Mouse (Mus musculus) lung, embryonic 16.5 days (tissue): ENCODE data around the gene Zfp503. TPM values are rescaled to one million over a fixed set of nuclear protein-coding genes. Genes with fewer than 3 reads are reported as not detected.

Source experiments
- ATAC-seq: fragments of 200-750 bp; cut with Nextera tagmentation; 2 replicates; pipeline ENCODE4 v1.8.0; 2017; ENCODE audit warnings: low read depth, mild to moderate bottlenecking, moderate library complexity
- H3K27ac ChIP-seq: fragments of 300-500 bp; sonication (generic); 2 replicates; pipeline ENCODE4 v1.5.1; 2014; ENCODE audit warnings: mild to moderate bottlenecking, control low read depth, low read length
- H3K27me3 ChIP-seq: fragments of 300-500 bp; sonication (generic); 2 replicates; pipeline ENCODE4 v1.6.1; 2014; ENCODE audit warnings: low read depth, low read length, mixed read lengths; ENCODE audit not compliant: control insufficient read depth, insufficient read depth
- H3K36me3 ChIP-seq: fragments of 300-500 bp; sonication (generic); 2 replicates; pipeline ENCODE4 v1.6.1; 2014; ENCODE audit warnings: low read length; ENCODE audit not compliant: control insufficient read depth, insufficient read depth
- H3K4me1 ChIP-seq: fragments of 300-500 bp; sonication (generic); replicated peaks from 2 replicates; pipeline ENCODE4 v1.6.1; 2014; ENCODE audit warnings: low read length, mixed read lengths; ENCODE audit not compliant: control insufficient read depth, insufficient read depth
- H3K4me2 ChIP-seq: fragments of 300-500 bp; sonication (generic); 2 replicates; pipeline ENCODE4 v1.6.1; 2014; ENCODE audit warnings: low read depth, low read length, control low read depth
- H3K4me3 ChIP-seq: fragments of 300-500 bp; sonication (generic); 2 replicates; pipeline ENCODE4 v1.5.1; 2014; ENCODE audit warnings: mild to moderate bottlenecking, low read length, control low read depth
- H3K9ac ChIP-seq: fragments of 300-500 bp; sonication (generic); 2 replicates; pipeline ENCODE4 v1.6.1; 2014; ENCODE audit warnings: low read length, control low read depth
- H3K9me3 ChIP-seq: fragments of 300-500 bp; sonication (generic); 2 replicates; pipeline ENCODE4 v1.6.1; 2016; ENCODE audit warnings: low read length; ENCODE audit not compliant: control insufficient read depth
- WGBS: fragments of 180-500 bp; shearing (Covaris S2); extraction: QIAGEN DNeasy Blood & Tissue Kit; methylation state at CpG from one replicate; pipeline ENCODE4 v1.1.7; 2014; 5-methylcytosine and 5-hydroxymethylcytosine counted together
- polyA plus RNA-seq: library from polyadenylated mRNA; unstranded; fragments of >200 nt; fragmentation: Nextera tagmentation; extraction: Ambion mirVana; gene quantifications from 2 replicates; pipeline ENCODE4 v1.2.1, GENCODE M21; 2015

Gene Zfp503
- polyA plus RNA-seq, 1 experiment from 2014 or later, result 17.1 TPM

DNA sequence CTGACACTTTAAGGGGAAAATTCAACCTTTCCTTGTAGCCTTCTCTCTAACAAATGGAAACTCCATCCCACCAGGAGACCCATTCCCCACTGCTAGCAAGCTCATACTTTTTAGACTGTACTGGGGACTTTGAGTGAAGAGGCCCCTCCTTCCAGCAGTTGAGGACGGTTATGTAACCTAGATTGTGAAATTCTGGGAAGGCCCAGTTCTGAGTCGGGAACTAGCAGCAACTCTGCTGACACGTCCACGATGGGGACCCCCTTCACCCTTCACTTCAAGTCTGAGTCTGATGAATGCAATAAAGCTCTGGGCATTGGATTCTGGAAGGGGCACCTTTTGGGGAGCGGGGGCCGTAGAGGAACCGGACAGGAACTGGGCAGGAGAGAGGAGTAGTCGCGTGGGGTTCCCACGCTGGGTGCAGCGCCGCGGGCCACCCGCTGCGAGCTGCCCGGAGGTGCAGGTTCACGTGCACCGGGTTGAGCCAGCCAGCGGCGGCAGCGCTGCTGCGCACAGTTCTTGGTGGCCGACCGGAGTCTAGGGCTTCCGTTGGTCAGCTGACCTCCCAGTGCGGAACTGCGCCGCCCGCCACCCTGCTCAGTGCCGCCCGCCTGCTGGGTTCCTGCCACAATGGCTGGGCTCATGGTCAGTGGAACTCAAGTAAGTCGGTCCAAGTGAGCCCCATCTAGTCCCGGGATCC, 30.0 kb upstream of the Zfp503 start, which contains the start of gene Lrmda:
Lrmda (plus strand) TSS at position 461 of the 697 bp plus-strand sequence.
- Histone ChIP-seq H3K27me3 (no peaks in the 10 kb centered on the region; the same call in 1 of the 2 replicates), H3K27ac (peak within 1 kb of the TSS; percentile 80), H3K4me2 (peak within 1 kb of the TSS; percentile 96), H3K36me3 (no peaks in the 10 kb centered on the region), H3K4me1 (peaks cover 25% of the 10 kb centered on the region), H3K9me3 (no peaks in the 10 kb centered on the region), H3K4me3 (peak within 1 kb of the TSS; percentile 56), H3K9ac (peak within 1 kb of the TSS; percentile 77)
- peak; percentile 90 for ATAC-seq
- WGBS, result 2% methylated on average over 30 of the region's 33 CpGs

DNA sequence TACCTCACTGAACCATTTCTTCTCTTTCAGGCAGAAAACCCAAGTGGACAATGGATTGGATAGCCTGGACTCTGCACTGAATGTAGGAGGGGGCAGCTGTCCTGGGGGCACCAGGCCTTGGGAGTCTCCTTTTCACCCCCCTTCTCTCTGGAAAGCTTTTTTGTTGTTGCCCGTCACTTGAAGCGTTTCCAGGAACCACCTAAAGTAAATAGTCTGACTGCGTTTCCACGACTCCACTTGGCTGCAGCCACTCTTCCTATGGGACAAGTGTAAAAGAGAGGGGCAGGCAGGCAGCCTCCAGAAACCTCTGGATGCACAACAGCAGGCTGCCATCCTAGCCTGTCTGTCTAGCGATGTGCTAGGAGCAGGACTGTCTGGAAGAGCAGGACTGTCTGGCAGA, 27.6 kb upstream of the Zfp503 start:
- no peak for ATAC-seq
- Histone ChIP-seq H3K9ac (no peak overlapping the region), H3K4me1 (peaks cover 25% of the 10 kb centered on the region), H3K4me3 (no peak overlapping the region), H3K27me3 (no peaks in the 10 kb centered on the region; the same call in 1 of the 2 replicates), H3K9me3 (no peaks in the 10 kb centered on the region), H3K36me3 (no peaks in the 10 kb centered on the region), H3K27ac (no peak overlapping the region), H3K4me2 (no peak overlapping the region)
- 17% methylated on average over 5 of the region's 5 CpGs for WGBS

DNA sequence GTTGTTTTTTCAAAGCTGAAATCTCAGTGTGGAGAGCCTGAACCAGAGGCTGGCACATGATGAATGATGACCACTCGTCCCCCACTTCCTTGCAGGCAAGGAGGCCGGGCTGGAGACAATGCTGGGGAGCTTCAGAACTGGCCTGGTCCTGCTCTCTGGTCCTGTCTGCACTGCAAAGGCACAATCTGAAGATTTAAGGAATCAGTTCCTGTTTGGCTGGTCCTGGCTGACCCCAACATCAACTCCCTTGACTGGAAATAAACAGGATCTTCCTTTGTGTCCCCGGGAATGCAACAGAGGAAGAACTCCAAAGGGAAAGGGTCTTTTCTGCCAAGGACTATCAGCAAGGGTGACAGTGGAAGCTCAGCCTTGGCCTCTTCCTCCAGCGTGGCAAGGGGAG, 25.4 kb upstream of the Zfp503 start:
- Histone ChIP-seq H3K9me3 (no peaks in the 10 kb centered on the region), H3K4me1 (peaks cover 19% of the 10 kb centered on the region), H3K9ac (no peak overlapping the region), H3K4me2 (no peak overlapping the region), H3K27me3 (no peaks in the 10 kb centered on the region; the same call in 1 of the 2 replicates), H3K36me3 (no peaks in the 10 kb centered on the region), H3K27ac (peak overlapping the region; percentile 39), H3K4me3 (no peak overlapping the region)
- 29% methylated on average over 4 of the region's 4 CpGs for WGBS
- peak; percentile 65 for ATAC-seq

DNA sequence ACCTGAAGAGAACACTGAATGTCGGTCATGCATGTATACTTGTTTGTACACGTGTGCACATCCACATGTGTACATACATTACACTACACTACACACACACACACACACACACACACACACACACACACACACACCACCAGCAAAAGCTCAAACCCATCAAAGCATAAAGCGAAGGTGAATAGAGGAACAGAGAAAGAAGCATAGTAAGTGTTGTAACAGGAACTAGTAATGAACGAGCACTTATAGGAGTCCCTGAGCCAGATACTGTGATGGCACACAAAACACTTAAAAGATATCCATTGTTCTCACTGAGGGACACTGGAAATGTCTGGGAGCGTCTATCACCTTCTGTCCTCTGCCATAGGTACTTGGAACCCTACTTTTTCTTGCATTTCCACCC, 24.9 kb upstream of the Zfp503 start:
- Histone ChIP-seq H3K4me3 (no peak overlapping the region), H3K4me2 (no peak overlapping the region), H3K9ac (no peak overlapping the region), H3K27ac (peak overlapping the region; percentile 39), H3K36me3 (no peaks in the 10 kb centered on the region), H3K9me3 (no peaks in the 10 kb centered on the region), H3K4me1 (peaks cover 16% of the 10 kb centered on the region), H3K27me3 (no peaks in the 10 kb centered on the region; the same call in 1 of the 2 replicates)
- ATAC-seq, result no peak
- 73% methylated on average over 5 of the region's 5 CpGs for WGBS

DNA sequence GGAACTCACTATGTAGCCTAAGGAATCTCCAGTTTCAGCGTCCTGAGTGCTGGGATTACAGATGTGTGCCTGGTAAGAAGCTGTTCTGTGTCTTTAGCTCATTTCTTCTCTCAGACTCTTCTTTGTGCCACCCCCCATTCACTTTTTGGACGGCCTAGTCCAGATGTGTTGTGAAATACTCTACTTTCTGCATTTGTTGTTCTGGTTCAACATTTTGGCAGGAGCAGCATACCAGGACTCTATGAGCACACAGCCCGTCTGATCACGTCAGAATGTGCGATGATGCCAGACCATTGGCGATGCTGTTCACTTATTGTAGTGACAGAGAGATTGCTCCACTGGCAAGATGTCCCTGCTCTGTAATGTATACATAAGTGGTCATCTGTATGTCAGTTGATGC, 17.6 kb upstream of the Zfp503 start:
- H3K9ac ChIP-seq, result no peak overlapping the region
- no peak overlapping the region for H3K4me2 ChIP-seq
- H3K9me3 ChIP-seq, result no peaks in the 10 kb centered on the region
- no peaks in the 10 kb centered on the region for H3K36me3 ChIP-seq
- peak; percentile 45; the same call in 1 of the 2 replicates for ATAC-seq
- no peak overlapping the region for H3K27ac ChIP-seq
- H3K4me3 ChIP-seq, result no peak overlapping the region
- H3K27me3 ChIP-seq, result no peaks in the 10 kb centered on the region
- WGBS, result 75% methylated on average over 6 of the region's 6 CpGs
- no peaks in the 10 kb centered on the region; the same call in 1 of the 2 replicates for H3K4me1 ChIP-seq

DNA sequence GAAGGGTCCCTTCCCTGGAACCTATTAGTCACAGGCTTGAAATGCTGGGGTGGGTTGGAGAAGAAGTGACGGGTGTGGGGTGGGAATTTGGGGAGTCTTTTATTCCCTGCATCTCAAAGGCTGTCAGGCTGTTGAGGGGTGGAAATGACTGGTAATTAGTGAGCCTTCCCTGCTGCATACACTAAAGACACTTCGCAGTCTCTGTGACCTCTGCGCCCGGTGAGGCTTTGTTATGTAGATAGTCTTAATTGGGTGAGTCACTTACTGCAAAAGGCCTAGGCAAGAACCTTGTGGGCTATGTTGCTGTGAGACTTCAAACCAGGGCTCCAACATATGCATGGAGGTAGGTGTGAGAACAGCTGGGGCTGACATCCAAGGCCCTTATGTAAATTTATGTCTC, 15.5 kb upstream of the Zfp503 start:
- no peak overlapping the region for H3K4me2 ChIP-seq
- H3K36me3 ChIP-seq, result no peaks in the 10 kb centered on the region
- ATAC-seq, result no peak
- H3K4me3 ChIP-seq, result no peak overlapping the region
- no peaks in the 10 kb centered on the region; the same call in 1 of the 2 replicates for H3K4me1 ChIP-seq
- WGBS, result 82% methylated on average over 4 of the region's 4 CpGs
- no peak overlapping the region for H3K9ac ChIP-seq
- no peak overlapping the region for H3K27ac ChIP-seq
- no peaks in the 10 kb centered on the region for H3K27me3 ChIP-seq
- H3K9me3 ChIP-seq, result no peaks in the 10 kb centered on the region

DNA sequence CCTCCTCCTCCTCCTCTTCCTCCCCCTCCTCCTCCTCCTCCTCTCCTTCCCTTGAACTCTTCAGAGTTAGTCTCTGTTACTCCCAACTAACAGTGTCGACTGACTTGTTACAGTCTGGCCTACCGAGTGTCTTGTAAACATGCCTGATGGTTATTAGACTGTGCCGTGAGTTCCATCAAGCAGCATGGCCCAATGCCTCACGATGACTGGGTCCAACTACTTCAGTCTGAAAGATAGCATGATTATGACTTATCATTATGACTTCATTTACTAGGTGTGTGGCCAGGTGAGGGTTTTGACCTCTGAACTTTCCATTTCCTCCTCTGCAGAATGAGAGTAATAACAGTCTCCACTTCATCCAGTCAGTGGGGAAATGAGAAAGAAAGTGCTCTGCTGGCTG, 14.2 kb upstream of the Zfp503 start:
- no peak overlapping the region for H3K9ac ChIP-seq
- H3K27me3 ChIP-seq, result no peaks in the 10 kb centered on the region
- no peak overlapping the region for H3K4me3 ChIP-seq
- no peak overlapping the region for H3K4me2 ChIP-seq
- 52% methylated on average over 4 of the region's 4 CpGs for WGBS
- no peak overlapping the region for H3K27ac ChIP-seq
- H3K9me3 ChIP-seq, result no peaks in the 10 kb centered on the region
- no peaks in the 10 kb centered on the region for H3K36me3 ChIP-seq
- no peak for ATAC-seq
- H3K4me1 ChIP-seq, result no peaks in the 10 kb centered on the region; the same call in 1 of the 2 replicates

DNA sequence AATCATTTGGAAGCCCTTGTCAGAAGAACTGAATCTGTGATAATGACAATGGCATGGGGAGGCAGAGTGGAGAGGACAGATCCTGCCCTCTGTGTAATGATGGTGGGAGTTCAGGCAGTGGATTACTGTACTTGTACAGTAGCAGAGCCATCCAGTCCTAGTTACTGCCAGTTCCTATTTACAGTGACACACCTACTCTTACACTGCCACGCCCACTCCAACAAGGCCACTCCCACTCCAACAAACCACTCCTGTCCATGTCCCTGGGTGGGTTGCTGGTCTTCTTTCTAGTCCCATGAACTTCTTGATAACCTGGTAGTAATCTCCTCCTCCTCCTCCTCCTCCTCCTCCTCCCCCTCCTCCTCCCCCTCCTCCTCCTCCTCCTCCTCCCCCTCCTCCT, 13.8 kb upstream of the Zfp503 start:
- no peak overlapping the region for H3K27ac ChIP-seq
- H3K4me2 ChIP-seq, result no peak overlapping the region
- H3K9me3 ChIP-seq, result no peaks in the 10 kb centered on the region
- no peak for ATAC-seq
- H3K36me3 ChIP-seq, result no peaks in the 10 kb centered on the region
- H3K4me3 ChIP-seq, result no peak overlapping the region
- no peaks in the 10 kb centered on the region for H3K27me3 ChIP-seq
- no peak overlapping the region for H3K9ac ChIP-seq
- H3K4me1 ChIP-seq, result no peaks in the 10 kb centered on the region; the same call in 1 of the 2 replicates
- 53% methylated on average over 1 of the region's 1 CpGs for WGBS

DNA sequence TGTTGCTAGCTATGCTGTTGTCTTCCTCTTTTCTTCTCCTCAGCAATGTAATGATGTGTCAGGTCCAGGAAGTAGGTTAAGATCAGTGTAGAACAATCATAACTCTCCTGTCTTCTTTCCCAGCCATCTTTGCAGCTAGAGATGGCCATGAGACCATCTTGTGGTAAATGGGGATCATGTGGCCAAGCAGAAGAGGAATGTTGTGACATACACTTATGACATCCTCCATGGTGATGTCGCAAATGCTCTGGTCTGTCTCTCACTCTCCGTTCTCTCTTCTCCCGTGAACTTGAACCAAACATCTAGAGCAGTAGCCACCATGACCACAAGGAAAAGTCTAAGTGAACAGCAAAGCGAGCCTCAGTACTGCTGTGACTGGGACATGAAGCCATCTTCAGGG, 10.2 kb upstream of the Zfp503 start:
- no peaks in the 10 kb centered on the region for H3K27me3 ChIP-seq
- no peak overlapping the region for H3K4me3 ChIP-seq
- H3K36me3 ChIP-seq, result no peaks in the 10 kb centered on the region
- no peaks in the 10 kb centered on the region for H3K9me3 ChIP-seq
- ATAC-seq, result no peak
- no peak overlapping the region for H3K9ac ChIP-seq
- H3K4me1 ChIP-seq, result no peaks in the 10 kb centered on the region; the same call in 1 of the 2 replicates
- H3K27ac ChIP-seq, result no peak overlapping the region
- H3K4me2 ChIP-seq, result no peak overlapping the region
- 84% methylated on average over 4 of the region's 4 CpGs for WGBS
